Mouse (Mus musculus) heart, embryonic 16.5 days (tissue): ENCODE data around the gene Braf. TPM values are rescaled to one million over a fixed set of nuclear protein-coding genes. Genes with fewer than 3 reads are reported as not detected.

Source experiments
- ATAC-seq: fragments of 200-750 bp; cut with Nextera tagmentation; replicated peaks from 2 replicates; pipeline ENCODE4 v1.8.0; 2017; ENCODE audit warnings: moderate number of reproducible peaks; ENCODE audit not compliant: insufficient read depth, low FRiP score; ENCODE audit errors: extremely low read depth
- H3K27ac ChIP-seq: fragments of 300-500 bp; sonication (generic); 2 replicates; pipeline ENCODE4 v1.5.1; 2014; ENCODE audit warnings: mild to moderate bottlenecking, low read length, control low read depth, moderate library complexity
- H3K27me3 ChIP-seq: fragments of 300-500 bp; sonication (generic); 2 replicates; pipeline ENCODE4 v1.6.1; 2014; ENCODE audit warnings: low read length, mixed read lengths; ENCODE audit not compliant: control insufficient read depth, insufficient read depth
- H3K36me3 ChIP-seq: fragments of 300-500 bp; sonication (generic); 2 replicates; pipeline ENCODE4 v1.6.1; 2014; ENCODE audit not compliant: control insufficient read depth, insufficient read depth
- H3K4me1 ChIP-seq: fragments of 300-500 bp; sonication (generic); 2 replicates; pipeline ENCODE4 v1.6.1; 2014; ENCODE audit warnings: low read length, mixed read lengths; ENCODE audit not compliant: control insufficient read depth, insufficient read depth
- H3K4me2 ChIP-seq: fragments of 300-500 bp; sonication (generic); 2 replicates; pipeline ENCODE4 v1.6.1; 2014; ENCODE audit warnings: low read depth, mild to moderate bottlenecking, control low read depth, low read length
- H3K4me3 ChIP-seq: fragments of 300-500 bp; sonication (generic); 2 replicates; pipeline ENCODE4 v1.5.1; 2014; ENCODE audit warnings: mild to moderate bottlenecking, control low read depth, low read length
- H3K9ac ChIP-seq: fragments of 300-500 bp; sonication (generic); 2 replicates; pipeline ENCODE4 v1.6.1; 2014; ENCODE audit warnings: low read length, control low read depth
- H3K9me3 ChIP-seq: fragments of 300-500 bp; sonication (generic); replicated peaks from 2 replicates; pipeline ENCODE4 v1.6.1; 2016; ENCODE audit warnings: low read length; ENCODE audit not compliant: control insufficient read depth
- WGBS: fragments of 180-500 bp; shearing (Covaris S2); extraction: QIAGEN DNeasy Blood & Tissue Kit; methylation state at CpG from one replicate; pipeline ENCODE4 v1.1.7; 2014; 5-methylcytosine and 5-hydroxymethylcytosine counted together
- polyA plus RNA-seq: library from polyadenylated mRNA; unstranded; fragments of >200 nt; fragmentation: Nextera tagmentation; extraction: Ambion mirVana; gene quantifications from 2 replicates; pipeline ENCODE4 v1.2.1, GENCODE M21; 2015

Braf gene
- polyA plus RNA-seq, 1 experiment from 2014 or later = 9.7 TPM

DNA sequence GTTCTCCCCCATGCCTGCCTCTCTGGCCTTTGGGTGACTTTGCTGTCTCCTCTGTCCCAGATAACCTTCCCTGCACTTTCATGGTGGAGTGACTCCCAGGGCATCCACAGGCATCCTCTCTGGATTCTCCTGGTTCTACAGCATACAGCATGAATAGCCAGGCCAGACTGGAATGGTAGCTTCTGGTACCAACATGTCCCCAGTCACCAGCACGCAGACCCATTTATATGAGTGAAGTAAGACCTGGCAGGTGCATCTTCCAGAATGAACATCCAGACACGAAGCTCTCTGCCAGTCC, 169.7 kb downstream of the Braf start:
- ATAC-seq = no peak
- H3K27me3 ChIP-seq = no peaks in the 10 kb centered on the region; the same call in 1 of the 2 replicates
- no peaks in the 10 kb centered on the region for H3K36me3 ChIP-seq
- H3K27ac ChIP-seq = peak overlapping the region; percentile 60; the same call in 1 of the 2 replicates
- peak overlapping the region; percentile 69 for H3K4me2 ChIP-seq
- H3K4me3 ChIP-seq = peak overlapping the region; percentile 8
- no peaks in the 10 kb centered on the region for H3K9me3 ChIP-seq
- H3K4me1 ChIP-seq = peaks cover 18% of the 10 kb centered on the region
- 80% methylated on average over 2 of the region's 2 CpGs for WGBS
- peak overlapping the region; percentile 38; the same call in 1 of the 2 replicates for H3K9ac ChIP-seq

DNA sequence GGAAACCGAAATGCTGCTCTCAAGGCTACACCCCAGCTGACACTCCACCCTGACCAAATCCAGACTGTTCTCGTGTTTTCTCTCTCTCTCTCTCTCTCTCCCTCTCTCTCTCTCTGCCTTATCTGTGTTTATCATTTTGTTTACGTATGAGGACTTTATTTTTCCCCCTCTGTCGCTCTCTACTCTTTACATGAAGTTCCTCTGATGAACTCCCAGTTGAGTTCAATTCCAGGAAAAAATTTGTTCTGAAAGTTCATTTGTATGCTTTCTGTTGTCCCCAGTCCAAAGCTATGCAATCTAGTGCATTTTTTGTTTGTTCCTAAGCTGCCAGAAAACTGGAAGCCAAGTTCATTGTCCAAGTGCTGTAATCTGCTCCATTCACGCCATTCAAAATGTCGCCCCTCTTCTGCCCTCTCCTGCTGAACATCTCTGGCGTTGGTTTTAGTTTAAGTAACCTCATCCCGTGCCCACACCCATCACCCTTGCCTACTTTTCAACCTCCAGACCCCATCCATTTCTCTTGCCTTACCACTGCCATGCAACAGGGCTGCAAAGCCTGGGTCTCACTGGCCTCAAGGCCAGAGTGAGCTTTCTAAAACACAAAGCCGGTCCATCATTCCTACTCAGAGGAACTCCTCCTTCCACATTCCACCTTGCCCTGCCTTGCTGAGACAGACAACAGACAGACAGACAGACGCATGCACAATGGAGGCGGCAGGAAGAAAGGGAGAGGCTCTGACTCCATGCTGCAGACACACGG, 170.2 kb downstream of the Braf start:
- no peak for ATAC-seq
- peaks cover 18% of the 10 kb centered on the region for H3K4me1 ChIP-seq
- peak overlapping the region; percentile 69 for H3K4me2 ChIP-seq
- H3K9me3 ChIP-seq = no peaks in the 10 kb centered on the region
- H3K36me3 ChIP-seq = no peaks in the 10 kb centered on the region
- peak overlapping the region; percentile 6 for H3K4me3 ChIP-seq
- no peaks in the 10 kb centered on the region; the same call in 1 of the 2 replicates for H3K27me3 ChIP-seq
- WGBS = 54% methylated on average over 12 of the region's 12 CpGs
- H3K9ac ChIP-seq = peak overlapping the region; percentile 38; the same call in 1 of the 2 replicates
- H3K27ac ChIP-seq = peak overlapping the region; percentile 60; the same call in 1 of the 2 replicates

Other genes with a start within 250 kb of the Braf start
- gene Dennd2a, start 167.6 kb downstream of the Braf start, polyA plus RNA-seq = 10.0 and 12.2 TPM in 2 replicates
- 19.3 and 19.5 TPM in 2 replicates for gene Adck2, start 151.6 kb downstream of the Braf start, polyA plus RNA-seq
- gene Gm42420, start 139.7 kb downstream of the Braf start, polyA plus RNA-seq = 3.2 TPM in 1 of 2 replicates, not detected in the other
- gene Ndufb2, start 132.9 kb downstream of the Braf start, polyA plus RNA-seq = 696 and 711 TPM in 2 replicates
- gene Mrps33, start 85.5 kb upstream of the Braf start, polyA plus RNA-seq = 154 and 165 TPM in 2 replicates
- 0.24 TPM in 1 of 2 replicates, not detected in the other for gene Tmem178b, start 147.8 kb upstream of the Braf start, polyA plus RNA-seq